Mouse (Mus musculus) thymus, adult 2 months (tissue): ENCODE data around the gene Rfxap.

Experiments used
- CTCF ChIP-seq: fragments of 200-500 bp; IDR thresholded peaks from 2 replicates; pipeline ENCODE4 v1.5.1; 2012; ENCODE audit warnings: mild to moderate bottlenecking, control low read depth, low read length, moderate library complexity, borderline replicate concordance; ENCODE audit not compliant: control insufficient read depth, poor library complexity, insufficient read depth; ENCODE audit errors: extremely low read depth
- POLR2A ChIP-seq: fragments of 200-500 bp; IDR thresholded peaks from 2 replicates; pipeline ENCODE4 v1.6.1; 2012; ENCODE audit warnings: mild to moderate bottlenecking, low read length, control low read depth, moderate library complexity; ENCODE audit not compliant: control insufficient read depth, poor library complexity, insufficient read depth; ENCODE audit errors: extremely low read depth

DNA sequence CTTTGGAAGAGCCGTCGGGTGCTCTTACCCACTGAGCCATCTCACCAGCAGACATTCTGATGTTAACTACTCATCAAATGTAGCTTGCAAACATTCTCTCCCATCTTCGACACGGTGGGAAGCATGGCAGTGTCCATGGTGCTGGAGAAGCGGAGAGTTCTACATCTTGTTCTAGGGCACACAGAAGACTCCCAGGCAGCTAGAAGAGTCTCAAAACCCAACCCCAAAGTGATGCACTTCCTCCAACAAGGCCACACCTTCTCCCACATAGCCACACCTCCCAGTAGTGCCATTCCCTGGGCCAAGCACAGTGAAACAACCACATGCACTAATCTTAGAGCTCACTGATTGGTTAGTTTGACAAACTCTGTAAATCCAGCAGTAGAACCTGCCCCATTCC is 1.5 kb upstream of the Rfxap start:
- TF ChIP-seq POLR2A (no peak), CTCF (no peak)
